Mouse (Mus musculus) olfactory bulb, adult 2 months (tissue): Measurements from ENCODE around the gene Ntm.

Experiments
- CTCF ChIP-seq: fragments of 200-500 bp; IDR thresholded peaks from 2 replicates; pipeline ENCODE4 v1.5.1; 2012; ENCODE audit warnings: low read depth, mild to moderate bottlenecking, low read length, moderate library complexity; ENCODE audit not compliant: insufficient read depth
- POLR2A ChIP-seq: fragments of 200-500 bp; IDR thresholded peaks from 2 replicates; pipeline ENCODE4 v1.6.1; 2012; ENCODE audit warnings: mild to moderate bottlenecking, low read depth, low read length, moderate library complexity; ENCODE audit not compliant: insufficient read depth

- TF ChIP-seq CTCF (no peak), POLR2A (no peak)
These were observed 20.6 kb downstream of the Ntm start for GRCm38 (mm10) chr9:29942183-29942952.
